Mouse (Mus musculus): ENCODE data around the gene Hhipl1. TPM values are rescaled to one million over a fixed set of nuclear protein-coding genes. Genes with fewer than 3 reads are reported as not detected.

Hhipl1 gene
- total RNA-seq (2021), result 1 to 10 TPM in 1 of 2 experiments, under 1 TPM in 1; 0.89 to 1.4 TPM
- long read RNA-seq, experiment 1, full-length matches to known transcripts, result 2 of 3 reads
- long read RNA-seq, experiment 1, partial matches to known transcripts, result 0 of 3 reads
- long read RNA-seq, experiment 1, other reads (novel, unspliced or antisense), result 1 of 3 reads
- long read RNA-seq, experiment 2, full-length matches to known transcripts, result 1 of 2 reads
- long read RNA-seq, experiment 2, partial matches to known transcripts, result 1 of 2 reads
- long read RNA-seq, experiment 2, other reads (novel, unspliced or antisense), result 0 of 2 reads

- peak; percentile 31 to 50 for DNase-seq (ENCODE audit: low spot score in 2 of 2)
These were observed at the start of gene Hhipl1 for GRCm38 (mm10) chr12:108305812-108306794. TSS of gene Hhipl1 (plus strand) at chr12:108306270.

GRCm38 (mm10) chr12:108256734-108257133, 49.3 kb upstream of the Hhipl1 start:
- no peak for DNase-seq (ENCODE audit: low spot score in 2 of 2)

GRCm38 (mm10) chr12:108259322-108260049, 46.6 kb upstream of the Hhipl1 start:
- DNase-seq (ENCODE audit: low spot score in 2 of 2), result no peak

GRCm38 (mm10) chr12:108260950-108261349, 45.1 kb upstream of the Hhipl1 start:
- no peak for DNase-seq (ENCODE audit: low spot score in 2 of 2)

GRCm38 (mm10) chr12:108264918-108265317, 41.2 kb upstream of the Hhipl1 start:
- DNase-seq (ENCODE audit: low spot score in 2 of 2), result no peak

- no peak for DNase-seq (ENCODE audit: low spot score in 2 of 2)
These were observed 40.0 kb upstream of the Hhipl1 start for GRCm38 (mm10) chr12:108265831-108266619.

GRCm38 (mm10) chr12:108267653-108268052, 38.4 kb upstream of the Hhipl1 start:
- DNase-seq (ENCODE audit: low spot score in 2 of 2), result no peak

- no peak for DNase-seq (ENCODE audit: low spot score in 2 of 2)
These were observed 37.1 kb upstream of the Hhipl1 start for GRCm38 (mm10) chr12:108268970-108269369.

GRCm38 (mm10) chr12:108269699-108270098, 36.4 kb upstream of the Hhipl1 start:
- DNase-seq (ENCODE audit: low spot score in 2 of 2), result no peak

- DNase-seq (ENCODE audit: low spot score in 2 of 2), result no peak
These were observed 35.7 kb upstream of the Hhipl1 start for GRCm38 (mm10) chr12:108270240-108270919.

- DNase-seq (ENCODE audit: low spot score in 2 of 2), result no peak
These were observed 34.5 kb upstream of the Hhipl1 start for GRCm38 (mm10) chr12:108271351-108272142.

- DNase-seq (ENCODE audit: low spot score in 2 of 2), result no peak
These were observed 33.9 kb upstream of the Hhipl1 start for GRCm38 (mm10) chr12:108272143-108272635.

- DNase-seq (ENCODE audit: low spot score in 2 of 2), result no peak
These were observed 32.4 kb upstream of the Hhipl1 start for GRCm38 (mm10) chr12:108273466-108274312.

GRCm38 (mm10) chr12:108274313-108274595, 31.8 kb upstream of the Hhipl1 start:
- DNase-seq (ENCODE audit: low spot score in 2 of 2), result no peak

- peak; percentile 50 to 53 for DNase-seq (ENCODE audit: low spot score in 2 of 2)
These were observed 31.2 kb upstream of the Hhipl1 start, which contains the start of gene Ccdc85c for GRCm38 (mm10) chr12:108274661-108275507. TSS of gene Ccdc85c (minus strand) at chr12:108275425.

GRCm38 (mm10) chr12:108275508-108275890, 30.6 kb upstream of the Hhipl1 start:
- DNase-seq (ENCODE audit: low spot score in 2 of 2), result peak; percentile 96 to 97

Measured in adrenal gland, adult 18-20 months (tissue).